Mouse (Mus musculus): Measurements from ENCODE around the gene S1pr1.
A peak's percentile ranks its signal among the peaks of the same experiment; 100 is the strongest.

The S1pr1 gene

DNA sequence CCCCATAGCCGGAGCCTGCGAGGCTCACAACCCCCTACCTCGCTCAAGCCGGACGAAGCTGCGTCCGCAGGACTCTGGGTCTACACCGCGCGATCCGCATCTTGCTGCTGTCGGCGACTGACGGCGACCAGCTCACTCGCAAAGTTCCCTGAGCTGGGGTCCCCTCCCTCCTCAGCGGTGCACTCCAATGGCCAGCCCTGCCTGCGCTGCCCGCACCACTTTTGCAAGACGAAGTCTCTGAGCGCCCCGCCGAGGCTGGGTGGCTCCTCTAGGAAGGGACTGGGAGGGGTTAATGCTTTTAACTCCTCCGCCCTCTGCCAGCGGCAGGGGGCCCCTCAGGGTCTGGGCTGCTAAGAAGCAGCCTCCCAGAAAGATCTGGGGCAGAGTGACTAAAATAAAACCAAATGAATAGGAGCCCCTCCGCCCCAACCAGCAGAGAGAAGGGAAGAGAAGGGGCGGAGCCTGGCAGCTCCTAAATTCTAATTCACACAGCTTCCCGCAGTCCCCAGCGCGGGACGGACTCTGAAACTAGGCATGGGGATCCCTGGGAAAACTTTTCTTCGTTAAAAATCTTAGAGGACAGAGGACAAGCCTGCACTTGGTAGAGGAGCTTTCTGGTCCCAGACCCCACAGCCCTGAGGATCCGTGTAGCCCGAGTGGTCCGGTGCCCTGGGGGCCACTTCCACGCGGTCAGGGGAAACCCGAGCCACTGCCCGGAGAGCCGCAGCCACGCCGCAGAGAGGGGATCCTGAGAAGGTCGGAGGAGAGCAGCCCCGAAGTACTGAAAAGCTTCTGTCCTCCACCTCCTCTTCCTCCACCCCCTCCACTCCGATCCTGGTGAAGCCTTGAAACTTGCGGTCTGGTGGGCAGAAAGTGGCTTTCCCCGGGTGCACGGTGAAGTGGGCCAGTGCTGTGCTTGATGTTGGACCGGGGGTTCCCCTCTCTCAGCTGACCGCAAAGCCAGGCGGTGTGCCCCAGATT lies at the start of gene S1pr1:
TSS of gene S1pr1 (minus strand) at position 402 of the 981 bp plus-strand sequence.
- DNase-seq = peak; percentile 30 to 38

DNA sequence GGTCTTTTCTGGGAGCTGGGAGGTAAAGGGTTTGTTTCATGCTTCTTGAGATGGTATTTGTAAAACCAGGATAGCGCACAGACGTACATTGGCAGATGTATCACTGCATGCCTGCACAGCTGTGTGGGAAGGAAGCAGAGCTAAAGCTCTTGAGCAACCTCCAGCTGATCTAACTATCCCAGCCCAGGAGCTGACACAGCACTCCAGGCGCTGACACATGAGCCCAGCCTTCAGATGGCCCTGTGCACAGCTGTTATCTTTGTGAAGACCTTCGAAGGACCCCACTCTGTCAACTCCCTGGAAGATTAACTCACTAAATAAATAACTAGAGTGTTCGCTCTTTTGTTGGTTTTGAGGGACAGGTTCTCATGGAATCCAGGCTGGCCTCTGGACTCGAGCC lies 48.4 kb upstream of the S1pr1 start:
- DNase-seq = no peak

DNA sequence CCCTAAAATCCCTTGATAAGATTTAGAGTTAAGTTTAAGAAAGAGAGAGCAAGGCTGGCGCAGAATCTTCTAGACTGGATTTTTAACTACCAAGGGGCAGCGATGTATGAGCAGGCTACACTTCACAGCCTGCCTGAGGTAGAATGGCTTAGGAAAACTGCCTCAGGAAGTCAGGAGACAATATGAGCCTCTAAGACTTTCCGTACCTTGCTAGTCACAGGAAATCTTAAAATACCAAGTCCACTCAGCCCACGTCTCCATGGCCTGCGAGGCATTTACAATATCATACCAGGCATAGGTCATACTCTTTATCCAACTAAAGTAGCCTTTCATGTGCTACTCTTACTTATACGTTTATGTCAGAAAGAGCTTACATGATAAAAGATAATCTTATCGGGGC lies 48.0 kb upstream of the S1pr1 start:
- no peak for DNase-seq

DNA sequence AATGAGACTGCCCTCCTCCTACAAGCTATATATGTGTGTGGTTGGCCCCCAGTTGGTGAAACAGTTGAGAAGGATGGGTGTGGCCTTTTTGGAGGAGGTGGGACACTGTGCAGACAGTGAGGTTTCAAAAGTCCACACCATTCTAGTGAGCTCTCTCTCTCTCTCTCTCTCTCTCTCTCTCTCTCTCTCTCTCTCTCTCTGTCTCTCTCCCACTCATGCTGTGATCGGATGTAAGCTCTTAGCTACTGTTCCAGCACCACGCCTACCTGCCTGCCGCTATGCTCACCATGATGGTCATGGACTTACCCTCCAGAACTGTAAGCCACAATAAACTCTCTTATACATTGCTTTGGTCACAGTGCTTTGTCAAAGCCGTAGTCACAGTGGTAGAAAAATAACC lies 44.8 kb upstream of the S1pr1 start:
- DNase-seq = no peak

DNA sequence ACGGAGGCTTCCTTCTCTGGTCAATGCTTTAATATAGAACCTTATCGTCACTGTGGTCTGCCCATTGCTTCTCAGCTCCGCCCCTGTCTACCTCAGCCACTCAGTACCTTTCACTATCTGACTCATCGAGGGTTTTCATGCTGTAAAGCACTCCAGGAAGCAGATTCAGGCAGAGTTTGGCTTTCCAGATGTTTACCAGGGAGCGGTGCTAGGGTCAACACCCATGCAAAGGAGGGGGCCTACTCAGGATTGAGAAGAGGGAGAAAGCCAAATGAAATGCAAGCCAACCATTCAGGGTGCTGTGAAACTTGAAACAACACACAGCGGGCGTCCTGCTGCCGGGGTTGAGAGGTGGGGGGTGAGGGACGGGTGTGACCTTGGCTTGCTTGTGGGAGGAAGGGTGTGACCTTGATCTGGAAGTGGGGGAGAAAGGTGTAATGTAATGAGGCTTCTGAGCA lies 43.6 kb upstream of the S1pr1 start:
- no peak for DNase-seq

DNA sequence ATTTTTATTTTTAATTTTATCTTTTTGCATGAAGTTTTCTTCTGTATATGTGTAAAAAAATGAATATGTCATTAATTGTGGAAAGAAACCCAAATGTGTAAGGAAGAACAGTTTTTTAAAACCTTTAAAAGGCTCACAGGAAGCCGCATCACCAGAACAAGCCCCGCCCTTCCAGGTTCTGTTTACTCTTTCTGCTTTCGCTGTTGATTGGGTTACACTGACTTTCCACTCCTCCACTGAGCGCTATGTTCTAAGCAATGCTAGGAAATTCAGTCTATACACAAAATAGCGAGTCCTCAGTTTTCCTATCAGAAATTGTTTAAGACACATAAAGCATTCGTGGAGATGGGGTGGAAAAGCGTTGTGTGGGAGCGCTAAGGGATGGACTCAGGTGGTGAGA lies 39.6 kb upstream of the S1pr1 start:
- DNase-seq = no peak

DNA sequence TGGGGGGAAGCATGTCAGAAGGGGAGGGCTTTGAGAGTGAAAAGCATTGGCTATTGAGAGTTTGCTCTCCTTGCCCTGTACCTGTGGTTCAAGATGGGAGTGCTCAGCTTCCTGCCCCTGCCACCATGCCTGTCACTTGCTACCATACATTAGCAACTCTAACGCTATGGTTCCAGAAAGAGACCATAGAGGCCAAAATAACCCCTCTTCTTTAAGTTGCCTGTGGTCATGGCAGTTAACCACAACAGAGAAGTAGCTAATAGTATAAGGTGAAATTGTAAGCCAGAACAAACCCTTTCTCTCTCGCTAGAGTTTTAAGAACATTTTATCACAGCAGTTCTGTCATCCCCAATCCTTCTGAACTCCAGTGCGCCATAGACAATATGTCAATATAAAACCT lies 35.5 kb upstream of the S1pr1 start:
- no peak for DNase-seq

DNA sequence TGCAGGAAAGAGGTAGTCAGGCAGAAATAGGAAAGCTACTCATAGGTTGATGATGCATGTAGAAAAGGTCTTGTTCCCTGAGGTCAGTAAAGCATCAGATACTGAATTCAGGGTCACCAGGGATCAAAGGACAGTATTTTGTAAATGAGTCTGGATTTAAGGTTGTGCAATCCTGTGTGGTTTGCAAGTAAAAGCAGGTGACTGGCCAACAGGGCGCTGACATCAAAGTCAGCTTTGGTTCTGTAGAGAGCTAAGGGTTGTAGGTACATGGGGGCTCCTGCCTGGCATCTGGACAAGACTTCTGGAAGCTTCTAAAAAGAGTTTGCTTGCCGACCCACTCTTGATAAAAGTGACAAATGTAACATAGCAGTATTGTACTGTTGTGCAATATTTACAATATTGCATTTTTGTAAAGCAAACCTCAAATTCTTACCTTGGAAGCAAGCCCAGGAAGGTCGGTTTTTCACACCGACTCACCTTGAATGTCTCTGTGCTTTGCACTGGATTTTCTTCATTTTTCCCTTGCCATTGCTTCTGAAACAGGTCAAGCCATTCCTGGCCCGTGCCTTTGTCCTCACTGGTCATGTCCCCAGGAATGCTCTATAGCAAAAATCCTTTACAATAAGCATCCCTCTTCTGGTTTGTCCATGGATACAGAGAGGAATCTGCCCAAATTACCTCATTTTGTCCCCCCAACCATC lies 33.6 kb upstream of the S1pr1 start:
- no peak for DNase-seq

DNA sequence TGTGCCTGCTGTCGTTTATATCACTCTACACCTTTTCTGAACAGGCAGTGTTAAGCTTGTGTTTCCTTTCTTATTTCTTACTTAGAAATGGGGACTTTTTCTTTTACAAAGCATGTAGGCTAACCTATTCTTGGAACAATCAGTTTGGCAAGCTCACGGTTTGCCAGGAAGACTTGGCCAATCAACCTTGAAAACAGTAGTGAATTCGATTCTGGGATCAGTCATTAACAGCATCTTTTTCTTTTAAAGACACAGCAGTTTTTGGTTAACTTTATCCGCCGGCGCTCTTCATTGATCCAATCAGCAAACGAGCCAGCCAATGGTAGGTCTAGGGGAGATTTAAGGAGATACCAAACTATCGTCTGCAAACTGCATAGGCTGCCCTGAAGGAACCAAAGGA lies 31.6 kb upstream of the S1pr1 start:
- no peak for DNase-seq

DNA sequence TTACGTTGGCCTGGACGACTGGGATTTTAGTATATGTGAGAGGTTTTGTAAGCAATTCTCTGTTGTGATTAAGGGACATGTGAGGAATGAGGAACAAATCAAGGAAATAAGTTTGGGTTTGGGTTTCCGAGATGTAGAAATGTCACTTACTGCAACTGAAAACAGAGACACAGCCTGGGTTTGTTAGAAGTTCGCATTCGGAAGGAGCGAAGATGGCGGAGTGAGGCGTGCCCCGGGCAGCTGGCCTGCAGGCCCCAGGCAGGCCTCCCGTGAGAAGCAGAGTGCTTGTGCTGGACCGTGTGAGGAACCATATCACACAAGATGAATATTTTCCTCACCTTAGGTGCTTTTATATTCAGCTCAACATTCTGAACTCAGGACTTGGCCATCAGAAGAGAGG lies 30.2 kb upstream of the S1pr1 start:
- no peak for DNase-seq

DNA sequence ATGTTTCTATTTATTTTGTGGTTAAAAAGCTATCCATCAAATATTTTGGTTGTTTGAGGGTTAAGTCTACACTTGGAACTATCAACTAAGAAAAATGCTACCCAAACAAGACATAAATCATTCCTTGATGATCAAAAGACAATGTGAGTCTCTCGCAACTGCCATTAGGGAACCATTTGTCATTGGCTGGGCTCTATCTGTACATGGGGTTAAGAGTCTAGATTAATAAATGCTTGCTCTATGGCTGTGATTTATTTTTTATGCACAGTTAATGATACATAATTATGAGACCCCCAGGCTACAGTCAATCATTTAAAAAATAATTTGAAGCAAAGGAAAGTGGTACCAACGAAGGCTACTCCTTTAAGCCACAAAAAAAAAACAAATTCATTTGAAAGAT lies 23.7 kb upstream of the S1pr1 start:
- no peak for DNase-seq

DNA sequence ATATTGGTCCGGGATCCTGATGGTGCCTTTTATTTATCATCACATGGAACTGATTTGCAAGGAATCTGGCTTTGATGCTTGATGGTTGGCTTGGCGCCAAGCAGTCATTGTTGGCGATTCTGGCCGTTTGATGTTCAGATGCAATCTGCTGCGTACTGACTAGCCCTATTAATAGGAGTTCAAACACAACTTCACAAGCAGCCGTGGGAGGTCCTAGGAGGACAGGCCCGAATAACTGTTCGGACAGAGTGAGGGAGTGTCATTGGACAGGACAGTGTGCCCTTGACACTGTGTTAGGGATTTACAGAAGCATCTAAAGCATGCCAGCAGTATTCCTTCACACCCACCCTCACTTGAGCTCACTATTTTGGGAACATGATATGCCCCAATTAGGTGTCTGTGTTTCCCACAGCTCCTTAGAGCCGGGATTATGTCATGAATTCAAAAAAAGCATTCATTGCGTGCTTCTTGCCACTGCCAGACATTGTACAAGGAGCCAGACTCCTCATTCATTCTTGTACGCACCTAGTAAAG lies 23.0 kb upstream of the S1pr1 start:
- DNase-seq = no peak

DNA sequence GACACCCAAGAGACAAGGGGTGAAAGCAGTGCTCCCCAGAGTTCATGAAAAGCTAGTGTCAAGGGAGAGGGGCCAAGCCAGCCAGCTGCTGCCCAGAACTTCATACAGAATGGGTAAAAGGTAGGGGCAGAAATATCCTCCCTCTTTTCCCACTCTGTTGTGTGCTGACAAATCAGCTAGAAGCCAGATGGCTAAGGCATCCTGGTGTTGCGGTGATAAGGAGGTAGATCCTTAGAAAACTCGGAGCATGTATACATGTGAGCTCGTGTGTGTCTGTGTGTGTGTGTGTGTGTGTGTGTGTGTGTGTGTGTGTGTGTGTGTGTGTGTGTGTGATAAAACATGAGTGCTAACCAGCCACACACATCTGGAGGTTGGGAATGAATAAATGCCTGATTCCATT lies 20.7 kb upstream of the S1pr1 start:
- no peak for DNase-seq

DNA sequence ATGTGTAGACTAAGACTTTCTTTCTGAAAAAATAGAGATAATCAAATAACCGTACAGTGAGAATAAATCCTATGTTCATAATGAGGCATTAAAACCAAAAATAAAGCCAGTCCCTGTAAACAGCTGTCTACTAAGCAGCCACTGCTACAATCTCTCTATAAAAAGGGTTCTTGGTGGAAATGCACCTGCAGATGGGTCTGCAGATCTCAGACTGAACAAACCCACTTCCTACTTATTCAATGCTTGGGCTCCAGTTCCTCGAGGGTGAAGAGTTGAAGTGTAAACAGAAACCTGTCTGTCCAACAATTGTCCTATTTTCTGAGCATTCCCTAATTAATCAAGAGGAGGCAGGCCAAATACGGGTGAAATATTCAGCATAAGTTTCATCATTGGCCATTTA lies 20.0 kb upstream of the S1pr1 start:
- DNase-seq = no peak

DNA sequence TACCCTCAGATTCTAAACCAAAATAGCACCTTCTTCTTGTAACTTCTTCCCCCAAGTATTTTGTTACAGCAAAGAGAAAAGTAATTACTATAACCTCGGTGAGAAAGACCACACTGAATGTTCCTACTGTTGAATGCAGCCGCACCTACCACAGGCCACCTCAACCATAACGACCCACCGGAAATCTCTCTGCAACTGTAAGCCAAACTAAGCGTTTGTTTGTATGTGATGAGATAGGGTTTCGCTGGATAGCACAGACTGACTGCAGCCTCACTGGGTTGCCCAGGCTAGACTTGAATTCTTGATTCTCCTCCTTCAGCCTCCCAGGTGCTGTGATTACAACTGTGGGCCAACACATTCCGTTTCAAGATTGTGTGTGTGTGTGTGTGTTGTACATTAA lies 15.5 kb upstream of the S1pr1 start:
- DNase-seq = no peak

DNA sequence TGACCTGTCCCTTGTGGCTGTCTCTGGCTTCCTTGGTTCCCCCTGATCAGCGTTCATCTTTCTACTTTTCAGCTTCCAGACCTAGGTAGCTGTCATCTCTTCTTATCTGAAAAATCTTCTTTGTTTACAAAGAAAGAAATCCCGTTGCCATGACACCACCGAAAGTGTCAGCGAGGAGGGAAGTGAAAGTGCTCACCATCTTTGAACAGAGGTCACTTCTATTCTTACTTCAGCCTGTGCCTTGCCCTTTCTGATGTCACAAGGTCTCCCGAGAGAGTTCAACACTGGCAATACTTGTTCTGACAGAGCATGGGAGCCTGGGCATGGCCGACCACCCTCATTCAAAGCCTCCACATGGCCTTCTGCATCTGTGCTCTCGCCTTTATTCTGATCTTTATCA lies 14.3 kb upstream of the S1pr1 start:
- DNase-seq = no peak

DNA sequence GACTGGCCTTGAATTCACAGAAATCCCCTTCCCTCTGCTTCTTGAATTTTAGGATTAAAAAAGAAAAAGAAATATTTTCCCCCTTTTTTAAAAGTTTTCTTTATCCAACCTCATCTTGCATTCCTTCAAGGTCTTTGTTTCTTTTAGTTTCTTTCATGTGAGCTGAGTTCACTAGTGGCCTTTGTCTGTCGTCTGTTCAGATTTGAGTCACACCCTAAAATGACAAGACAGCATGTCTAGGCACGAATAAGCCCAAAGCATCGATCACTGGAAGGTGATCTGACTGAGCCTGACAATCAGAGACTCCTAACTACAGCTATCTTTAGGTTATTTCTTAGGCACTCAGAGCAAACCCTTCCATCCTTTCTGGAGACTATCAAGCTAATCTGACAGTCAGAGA lies 13.3 kb upstream of the S1pr1 start:
- DNase-seq = no peak

DNA sequence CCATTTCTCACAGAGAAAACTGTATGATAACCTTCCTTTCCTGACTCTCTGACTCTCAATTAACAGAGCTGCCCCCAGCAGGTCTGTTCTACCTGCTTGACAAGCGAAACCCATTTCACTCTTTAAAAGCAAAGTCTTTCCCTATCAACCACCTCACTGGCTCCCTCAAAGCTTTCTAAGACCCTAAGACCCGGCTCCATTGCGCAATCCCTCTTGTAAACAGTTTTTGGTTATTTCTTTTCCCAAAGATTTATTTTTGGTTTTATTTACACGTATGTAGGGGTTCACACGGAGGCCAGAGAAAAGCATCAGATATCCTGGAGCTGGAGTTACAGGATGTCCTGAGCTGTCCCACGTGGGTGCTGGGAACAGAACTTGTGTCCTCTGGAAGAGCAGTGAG lies 4.0 kb upstream of the S1pr1 start:
- no peak for DNase-seq

DNA sequence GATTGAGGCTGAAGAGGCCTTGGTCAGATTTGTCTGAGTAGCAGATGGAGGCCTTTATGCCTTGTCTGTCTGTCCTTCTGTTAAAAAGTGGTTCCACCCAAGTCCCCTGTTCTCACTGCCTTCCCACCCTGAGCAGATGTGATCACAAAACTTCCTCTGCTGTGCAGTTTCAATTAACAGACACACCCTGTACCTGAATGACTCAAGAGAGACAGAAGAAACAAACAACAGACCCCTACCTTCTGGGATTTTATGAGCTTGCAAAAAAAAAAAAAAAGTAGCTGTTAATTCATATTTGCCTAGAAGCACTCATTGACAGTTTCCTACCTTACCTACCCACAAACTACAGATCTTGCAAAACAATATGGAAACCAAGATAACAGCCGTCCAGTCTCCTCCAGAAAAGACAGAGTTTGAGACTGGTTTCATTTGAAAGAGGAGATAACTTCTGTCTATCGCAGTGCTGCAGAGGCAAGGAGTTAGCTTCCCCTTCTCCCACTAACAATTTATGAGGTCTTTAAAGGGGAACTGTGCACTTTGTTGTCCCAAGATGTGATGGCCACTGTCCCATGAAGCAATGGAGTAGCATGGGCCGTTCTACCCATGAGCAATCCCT lies 1.1 kb upstream of the S1pr1 start:
- no peak for DNase-seq

DNA sequence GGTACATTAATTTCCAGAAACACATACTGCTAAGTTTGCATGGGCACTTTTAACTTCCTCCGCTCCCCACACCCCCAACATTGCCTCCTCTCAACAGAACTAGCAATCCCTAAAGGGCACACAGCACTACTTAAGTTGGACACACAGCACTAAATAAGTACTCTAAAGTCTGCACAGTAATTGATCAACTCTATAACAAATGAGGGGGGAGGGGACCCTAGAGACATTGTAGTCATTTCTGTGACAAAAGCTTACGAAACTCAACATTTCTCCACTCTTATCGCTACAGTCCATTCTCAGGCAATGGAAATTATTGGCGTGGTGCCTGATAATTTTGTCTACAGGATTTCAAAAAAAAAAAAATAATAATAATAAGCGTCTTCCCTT lies 830 bp downstream of the S1pr1 start:
- DNase-seq = no peak

DNA sequence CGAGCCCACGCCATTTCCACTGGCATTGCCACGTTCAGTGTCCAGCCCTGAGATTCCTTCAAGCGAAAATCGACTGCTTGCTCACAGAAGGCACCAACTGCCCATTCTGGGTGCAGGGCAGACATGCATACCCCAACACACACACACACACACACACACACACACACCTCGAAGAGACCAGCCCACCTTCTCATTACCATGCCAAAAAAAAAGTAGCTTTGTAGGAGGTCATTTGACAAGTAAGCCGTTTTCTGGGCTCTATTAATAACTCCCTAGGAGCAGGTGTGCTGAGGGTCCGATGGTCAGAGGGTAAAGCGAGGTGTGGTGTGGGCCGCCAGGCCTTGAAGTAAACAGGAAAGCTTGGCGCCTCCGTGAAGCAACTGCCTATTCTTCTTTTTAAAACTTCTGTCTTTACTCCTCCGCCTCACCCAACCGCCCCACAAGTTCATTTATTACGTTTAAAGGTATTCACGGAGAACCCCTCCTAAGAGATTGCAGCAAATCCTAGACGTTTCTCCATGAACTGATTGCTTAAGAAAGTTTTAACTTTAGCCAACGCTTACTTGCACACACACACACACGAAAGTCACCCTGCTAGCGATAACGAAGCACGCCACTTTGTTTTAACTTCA lies 1.3 kb downstream of the S1pr1 start:
- DNase-seq = no peak

DNA sequence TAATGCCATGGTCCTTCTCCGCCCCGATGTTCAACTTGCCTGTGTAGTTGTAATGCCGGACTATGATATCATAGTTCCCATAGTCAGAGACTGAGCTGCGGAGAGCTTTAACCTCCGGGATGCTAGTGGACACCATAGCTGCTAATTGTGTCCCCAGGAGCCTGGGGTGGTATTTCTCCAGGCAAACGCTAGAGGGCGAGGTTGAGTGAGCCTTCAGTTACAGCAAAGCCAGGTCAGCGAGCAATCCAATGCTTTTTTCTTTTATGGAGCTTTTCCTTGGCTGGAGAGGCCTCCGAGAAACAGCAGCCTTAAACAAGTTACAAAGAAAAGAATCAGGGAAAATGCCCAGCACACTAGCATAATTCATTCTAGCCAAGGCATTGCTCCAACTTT lies 2.1 kb downstream of the S1pr1 start:
- peak; percentile 60 to 65 for DNase-seq

Measured in cerebellum, adult 18-20 months (tissue).